Comparison of ENCODE assay signal across 10 mouse cellular contexts in the genomic region with DNA sequence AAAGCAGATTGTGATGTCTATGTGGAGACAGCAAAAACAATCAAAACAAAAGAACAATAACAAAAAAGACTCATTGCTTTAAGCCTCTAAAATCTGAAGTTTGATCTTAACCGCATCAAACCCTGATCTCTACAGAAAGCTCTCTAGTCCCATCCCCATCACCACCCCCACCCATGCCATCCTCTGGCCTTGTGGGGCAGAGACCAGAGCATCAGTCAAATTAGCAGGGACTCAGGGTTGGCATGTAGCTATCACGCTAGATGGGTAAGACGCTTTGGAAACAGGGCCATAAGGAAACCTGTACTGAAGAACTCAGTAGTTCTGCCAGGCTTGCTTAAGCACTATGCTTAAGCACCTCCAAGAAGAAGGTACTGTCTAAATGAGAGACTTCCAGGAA. TPM values are rescaled to one million over a fixed set of nuclear protein-coding genes. Genes with fewer than 3 reads are reported as not detected.
DNase-seq lines count a peak whose midpoint lies in the region; ATAC-seq and TF ChIP-seq lines count a peak whose summit lies in the region.
"Had no signal": no experiment of that assay in that cellular context is flagged by ENCODE, and none has a peak within 500 bp of the region (broad histone marks: within the 10 kb centered on the region; RNA-seq: fewer than 3 reads in every experiment).

No protein-coding gene starts in this region.

- 0 out of 2 replicates have a peak overlapping the region, but pooled peaks have one; percentile 15 for H3K27ac ChIP-seq in kidney, postnatal 0 days
- H3K27ac ChIP-seq in embryonic facial prominence, embryonic 12.5 days: no peak overlapping the region
- no peak overlapping the region for H3K27ac ChIP-seq in embryonic facial prominence, embryonic 15.5 days (replicated peaks)
- H3K27ac ChIP-seq in liver, embryonic 15.5 days (replicated peaks): no peak overlapping the region

- no peak overlapping the region for H3K9ac ChIP-seq in kidney, postnatal 0 days (ENCODE audit: low read depth, low read length)
- no peak overlapping the region for H3K9ac ChIP-seq in embryonic facial prominence, embryonic 12.5 days
- no peak overlapping the region for H3K9ac ChIP-seq in embryonic facial prominence, embryonic 15.5 days
- H3K9ac ChIP-seq in liver, embryonic 15.5 days: no peak overlapping the region

- no peaks in the 10 kb centered on the region for H3K36me3 ChIP-seq in kidney, postnatal 0 days (ENCODE audit: insufficient read depth, low read length)
- no peaks in the 10 kb centered on the region for H3K36me3 ChIP-seq in embryonic facial prominence, embryonic 12.5 days
- H3K36me3 ChIP-seq in embryonic facial prominence, embryonic 15.5 days: no peaks in the 10 kb centered on the region
- no peaks in the 10 kb centered on the region for H3K36me3 ChIP-seq in liver, embryonic 15.5 days (replicated peaks)

- TF ChIP-seq CTCF in kidney, postnatal 0 days (IDR thresholded peaks at IDR 0.05; ENCODE audit: low read depth): no peak

- H3K27me3 ChIP-seq in kidney, postnatal 0 days (ENCODE audit: insufficient read depth, low read length): no peaks in the 10 kb centered on the region
- no peaks in the 10 kb centered on the region for H3K27me3 ChIP-seq in embryonic facial prominence, embryonic 12.5 days
- H3K27me3 ChIP-seq in embryonic facial prominence, embryonic 15.5 days: no peaks in the 10 kb centered on the region
- H3K27me3 ChIP-seq in liver, embryonic 15.5 days: peaks cover 5% of the 10 kb centered on the region

- ATAC-seq in kidney, postnatal 0 days (replicated peaks; ENCODE audit: low FRiP score, low read depth): no peak
- no peak for ATAC-seq in embryonic facial prominence, embryonic 12.5 days (ENCODE audit: insufficient number of reproducible peaks, insufficient read depth, low FRiP score, low TSS enrichment)
- ATAC-seq in embryonic facial prominence, embryonic 15.5 days (ENCODE audit: insufficient number of reproducible peaks, low FRiP score, low TSS enrichment, low read depth): no peak
- no peak for ATAC-seq in liver, embryonic 15.5 days (ENCODE audit: insufficient read depth)
- no peak for ATAC-seq in frontal cortex, adult (ENCODE audit: low TSS enrichment)

- H3K9me3 ChIP-seq in kidney, postnatal 0 days (replicated peaks; ENCODE audit: low read length): no peaks in the 10 kb centered on the region
- H3K9me3 ChIP-seq in embryonic facial prominence, embryonic 12.5 days: no peaks in the 10 kb centered on the region
- H3K9me3 ChIP-seq in embryonic facial prominence, embryonic 15.5 days (replicated peaks): no peaks in the 10 kb centered on the region
- no peaks in the 10 kb centered on the region for H3K9me3 ChIP-seq in liver, embryonic 15.5 days (replicated peaks)

- peak overlapping the region; percentile 82; the same call in 1 of the 2 replicates for H3K4me3 ChIP-seq in kidney, postnatal 0 days (replicated peaks; ENCODE audit: low read depth, low read length)
- H3K4me3 ChIP-seq in embryonic facial prominence, embryonic 12.5 days: no peak overlapping the region
- H3K4me3 ChIP-seq in embryonic facial prominence, embryonic 15.5 days (replicated peaks): 0 out of 2 replicates have a peak overlapping the region, but pooled peaks have one; percentile 80
- H3K4me3 ChIP-seq in liver, embryonic 15.5 days (replicated peaks): no peak overlapping the region

- no peak for DNase-seq in kidney, postnatal 0 days (ENCODE audit: low spot score)
- no peak for DNase-seq in kidney, postnatal 14 days
- no peak for DNase-seq in cerebellum, adult 11 months
- DNase-seq in urinary bladder, postnatal 4 days (ENCODE audit: low spot score in 2 of 2): no peak
- DNase-seq: adrenal gland, postnatal 10 days; cerebellum, postnatal 25 days had no signal

- peak overlapping the region; percentile 65 for H3K4me2 ChIP-seq in kidney, postnatal 0 days (ENCODE audit: low read length)
- 0 out of 2 replicates have a peak overlapping the region, but pooled peaks have one; percentile 9 for H3K4me2 ChIP-seq in embryonic facial prominence, embryonic 12.5 days (replicated peaks)
- 0 out of 2 replicates have a peak overlapping the region, but pooled peaks have one; percentile 15 for H3K4me2 ChIP-seq in embryonic facial prominence, embryonic 15.5 days (replicated peaks)
- peak overlapping the region; percentile 97 for H3K4me2 ChIP-seq in liver, embryonic 15.5 days

- WGBS in kidney, postnatal 0 days: 81% methylated on average over 3 of the region's 3 CpGs
- 94% methylated on average over 3 of the region's 3 CpGs for WGBS in embryonic facial prominence, embryonic 12.5 days
- WGBS in embryonic facial prominence, embryonic 15.5 days: 94% methylated on average over 3 of the region's 3 CpGs
- WGBS in liver, embryonic 15.5 days (ENCODE audit: insufficient replicate concordance): 81% methylated on average over 3 of the region's 3 CpGs

- H3K4me1 ChIP-seq in kidney, postnatal 0 days (replicated peaks; ENCODE audit: insufficient read depth, low read length): peaks cover 48% of the 10 kb centered on the region
- peaks cover 40% of the 10 kb centered on the region for H3K4me1 ChIP-seq in embryonic facial prominence, embryonic 12.5 days
- peaks cover 64% of the 10 kb centered on the region for H3K4me1 ChIP-seq in embryonic facial prominence, embryonic 15.5 days
- peaks cover 77% of the 10 kb centered on the region for H3K4me1 ChIP-seq in liver, embryonic 15.5 days (replicated peaks)

RNA-seq across cellular contexts. Expression of a gene that starts 2.4 kb away (rescaled TPM):
- 93.4 and 102 TPM in 2 replicates for polyA plus RNA-seq in kidney, postnatal 0 days (2015; fragmentation: Nextera tagmentation; extraction: Ambion mirVana)
- 87.6 and 89.7 TPM in 2 replicates for polyA plus RNA-seq in embryonic facial prominence, embryonic 12.5 days (2016; fragmentation: Nextera tagmentation; extraction: Ambion mirVana)
- 84.7 and 86.6 TPM in 2 replicates for polyA plus RNA-seq in embryonic facial prominence, embryonic 15.5 days (2015; fragmentation: Nextera tagmentation; extraction: Ambion mirVana)
- polyA plus RNA-seq in liver, embryonic 15.5 days (2015; fragmentation: Nextera tagmentation; extraction: Ambion mirVana): 28.8 and 34.6 TPM in 2 replicates

RNA-seq across cellular contexts. Expression of a gene that starts 49.4 kb away (rescaled TPM):
- polyA plus RNA-seq in kidney, postnatal 0 days (2015; fragmentation: Nextera tagmentation; extraction: Ambion mirVana): 80.5 and 94.7 TPM in 2 replicates
- polyA plus RNA-seq in embryonic facial prominence, embryonic 12.5 days (2016; fragmentation: Nextera tagmentation; extraction: Ambion mirVana): 57.1 and 57.7 TPM in 2 replicates
- polyA plus RNA-seq in embryonic facial prominence, embryonic 15.5 days (2015; fragmentation: Nextera tagmentation; extraction: Ambion mirVana): 89.0 and 91.4 TPM in 2 replicates
- 69.5 and 77.2 TPM in 2 replicates for polyA plus RNA-seq in liver, embryonic 15.5 days (2015; fragmentation: Nextera tagmentation; extraction: Ambion mirVana)

Comparison
In these comparisons a context has a peak if more than half of its experiments do, and no peak if none do; other contexts are left out.
1. H3K4me3 ChIP-seq: peak in kidney, postnatal 0 days (single experiment) and embryonic facial prominence, embryonic 15.5 days (single experiment); none in embryonic facial prominence, embryonic 12.5 days (single experiment) and liver, embryonic 15.5 days (single experiment).
2. H3K4me2 ChIP-seq: peak in every context shown above with its lines; median percentile 97 in liver, embryonic 15.5 days; 65 in kidney, postnatal 0 days; 15 in embryonic facial prominence, embryonic 15.5 days; 9 in embryonic facial prominence, embryonic 12.5 days.